Mouse (Mus musculus) splenic B cell, adult 2 months (primary cell): Measurements from ENCODE around the gene Dpep2nb.
A peak's percentile ranks its signal among the peaks of the same experiment; 100 is the strongest.

Experiments
- DNase-seq: peaks from one replicate; pipeline ENCODE4 v3.0.0-alpha.2; 2011; ENCODE audit warnings: low read depth, low spot score
- H3K27me3 ChIP-seq: 2 replicates; pipeline ENCODE4 v1.6.1; 2012; ENCODE audit warnings: mild to moderate bottlenecking, low read length, moderate library complexity, mixed read lengths; ENCODE audit not compliant: control insufficient read depth, poor library complexity, insufficient read depth, severe bottlenecking
- H3K36me3 ChIP-seq: 2 replicates; pipeline ENCODE4 v1.6.1; 2012; ENCODE audit warnings: mild to moderate bottlenecking, low read length, moderate library complexity, mixed read lengths; ENCODE audit not compliant: control insufficient read depth, poor library complexity, insufficient read depth, severe bottlenecking

Gene Dpep2nb

GRCm38 (mm10) chr8:106005875-106006274 lies at the start of gene Dpep2nb:
Dpep2nb (minus strand) TSS chr8:106005975.
- no peaks in the 10 kb centered on the region for H3K36me3 ChIP-seq
- DNase-seq, result no peak
- no peaks in the 10 kb centered on the region for H3K27me3 ChIP-seq

GRCm38 (mm10) chr8:106055038-106055437 lies 49.3 kb upstream of the Dpep2nb start:
- DNase-seq, result peak; percentile 52
- no peaks in the 10 kb centered on the region for H3K27me3 ChIP-seq
- peaks cover 1% of the 10 kb centered on the region; the same call in 1 of the 2 replicates for H3K36me3 ChIP-seq

GRCm38 (mm10) chr8:106054190-106054811 lies 48.5 kb upstream of the Dpep2nb start:
- peaks cover 1% of the 10 kb centered on the region; the same call in 1 of the 2 replicates for H3K36me3 ChIP-seq
- H3K27me3 ChIP-seq, result no peaks in the 10 kb centered on the region
- peak; percentile 95 for DNase-seq

GRCm38 (mm10) chr8:106052510-106053089 lies 46.8 kb upstream of the Dpep2nb start:
- Histone ChIP-seq H3K27me3 (no peaks in the 10 kb centered on the region), H3K36me3 (peaks cover 3% of the 10 kb centered on the region; the same call in 1 of the 2 replicates)
- DNase-seq, result peak; percentile 96

- no peaks in the 10 kb centered on the region for H3K27me3 ChIP-seq
- DNase-seq, result peak; percentile 32
- H3K36me3 ChIP-seq, result peaks cover 3% of the 10 kb centered on the region; the same call in 1 of the 2 replicates
Observed at GRCm38 (mm10) chr8:106051068-106051467, 45.3 kb upstream of the Dpep2nb start.

- Histone ChIP-seq H3K36me3 (peaks cover 3% of the 10 kb centered on the region; the same call in 1 of the 2 replicates), H3K27me3 (no peaks in the 10 kb centered on the region)
Observed at GRCm38 (mm10) chr8:106049840-106050239, 44.1 kb upstream of the Dpep2nb start.

GRCm38 (mm10) chr8:106047854-106048630 lies 42.3 kb upstream of the Dpep2nb start:
- no peak for DNase-seq
- peaks cover 3% of the 10 kb centered on the region; the same call in 1 of the 2 replicates for H3K36me3 ChIP-seq
- H3K27me3 ChIP-seq, result no peaks in the 10 kb centered on the region

More at GRCm38 (mm10) chr8:106049840-106050239, 44.1 kb upstream of the Dpep2nb start:
- DNase-seq, result no peak

- H3K36me3 ChIP-seq, result peaks cover 3% of the 10 kb centered on the region; the same call in 1 of the 2 replicates
- peak; percentile 16 for DNase-seq
- H3K27me3 ChIP-seq, result no peaks in the 10 kb centered on the region
Observed at GRCm38 (mm10) chr8:106046872-106047559, 41.2 kb upstream of the Dpep2nb start.

GRCm38 (mm10) chr8:106044151-106044550 lies 38.4 kb upstream of the Dpep2nb start:
- H3K27me3 ChIP-seq, result no peaks in the 10 kb centered on the region
- peaks cover 2% of the 10 kb centered on the region; the same call in 1 of the 2 replicates for H3K36me3 ChIP-seq
- no peak for DNase-seq

- no peak for DNase-seq
- no peaks in the 10 kb centered on the region for H3K36me3 ChIP-seq
- H3K27me3 ChIP-seq, result no peaks in the 10 kb centered on the region
Observed at GRCm38 (mm10) chr8:106043055-106043454, 37.3 kb upstream of the Dpep2nb start.

GRCm38 (mm10) chr8:106040218-106040617 lies 34.4 kb upstream of the Dpep2nb start:
- H3K36me3 ChIP-seq, result no peaks in the 10 kb centered on the region
- H3K27me3 ChIP-seq, result no peaks in the 10 kb centered on the region
- peak; percentile 61 for DNase-seq

- no peaks in the 10 kb centered on the region for H3K36me3 ChIP-seq
- H3K27me3 ChIP-seq, result no peaks in the 10 kb centered on the region
- peak; percentile 66 for DNase-seq
Observed at GRCm38 (mm10) chr8:106039605-106040004, 33.8 kb upstream of the Dpep2nb start.

GRCm38 (mm10) chr8:106038721-106039120 lies 32.9 kb upstream of the Dpep2nb start:
- no peaks in the 10 kb centered on the region for H3K27me3 ChIP-seq
- no peaks in the 10 kb centered on the region for H3K36me3 ChIP-seq
- DNase-seq, result no peak

- DNase-seq, result peak; percentile 90
- H3K27me3 ChIP-seq, result no peaks in the 10 kb centered on the region
- H3K36me3 ChIP-seq, result no peaks in the 10 kb centered on the region
Observed at GRCm38 (mm10) chr8:106022483-106022882, 16.7 kb upstream of the Dpep2nb start.
